Mouse (Mus musculus) splenic B cell, adult 2 months (primary cell): ENCODE measurements around the gene Ift81.
A peak's percentile ranks its signal among the peaks of the same experiment; 100 is the strongest.

ENCODE experiments used
- DNase-seq: peaks from one replicate; pipeline ENCODE4 v3.0.0-alpha.2; 2011; ENCODE audit warnings: low read depth, low spot score
- H3K27me3 ChIP-seq: 2 replicates; pipeline ENCODE4 v1.6.1; 2012; ENCODE audit warnings: mild to moderate bottlenecking, low read length, moderate library complexity, mixed read lengths; ENCODE audit not compliant: control insufficient read depth, poor library complexity, insufficient read depth, severe bottlenecking
- H3K36me3 ChIP-seq: 2 replicates; pipeline ENCODE4 v1.6.1; 2012; ENCODE audit warnings: mild to moderate bottlenecking, low read length, moderate library complexity, mixed read lengths; ENCODE audit not compliant: control insufficient read depth, poor library complexity, insufficient read depth, severe bottlenecking

The Ift81 gene

DNA sequence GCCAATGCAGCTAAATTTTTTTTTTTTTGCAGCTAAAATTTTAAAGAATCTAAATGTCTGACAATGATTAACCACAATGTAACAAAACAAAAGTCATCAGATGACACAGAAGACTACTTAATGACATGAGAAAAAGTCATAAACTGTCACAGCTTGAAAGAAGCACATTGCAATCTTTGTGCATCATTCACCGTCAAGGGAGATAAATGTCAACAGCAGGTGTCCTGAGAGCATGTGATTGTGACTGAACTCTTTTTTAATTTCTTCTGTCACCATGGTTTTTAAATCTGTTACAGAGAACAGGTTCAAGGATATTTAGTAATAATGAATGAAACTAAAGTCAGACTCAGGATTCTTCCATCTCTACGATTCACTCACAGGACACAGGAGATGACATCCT, 9.4 kb downstream of the Ift81 start:
- H3K36me3 ChIP-seq: no peaks in the 10 kb centered on the region
- no peaks in the 10 kb centered on the region for H3K27me3 ChIP-seq
- no peak for DNase-seq

DNA sequence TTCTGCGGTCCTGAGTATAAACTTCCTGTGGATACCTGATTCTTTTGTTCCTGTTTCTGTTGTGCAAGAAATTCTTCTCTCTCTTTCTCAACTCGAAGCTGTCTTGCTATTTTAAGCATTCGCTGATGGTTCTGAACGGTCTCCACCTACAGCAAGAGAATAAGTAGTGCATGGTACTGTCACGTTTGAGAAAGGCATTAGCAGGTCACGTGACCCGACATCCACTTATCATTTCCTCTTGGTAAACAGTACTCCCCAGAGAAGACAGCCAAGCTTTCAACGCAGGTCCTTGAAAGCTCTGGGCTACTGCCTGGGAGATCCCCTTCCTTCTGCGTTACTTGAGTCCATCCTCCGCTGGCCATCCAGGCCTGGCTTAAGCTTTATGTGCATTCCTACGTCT, 12.1 kb downstream of the Ift81 start:
- DNase-seq: peak; percentile 92
- H3K36me3 ChIP-seq: no peaks in the 10 kb centered on the region
- H3K27me3 ChIP-seq: no peaks in the 10 kb centered on the region

DNA sequence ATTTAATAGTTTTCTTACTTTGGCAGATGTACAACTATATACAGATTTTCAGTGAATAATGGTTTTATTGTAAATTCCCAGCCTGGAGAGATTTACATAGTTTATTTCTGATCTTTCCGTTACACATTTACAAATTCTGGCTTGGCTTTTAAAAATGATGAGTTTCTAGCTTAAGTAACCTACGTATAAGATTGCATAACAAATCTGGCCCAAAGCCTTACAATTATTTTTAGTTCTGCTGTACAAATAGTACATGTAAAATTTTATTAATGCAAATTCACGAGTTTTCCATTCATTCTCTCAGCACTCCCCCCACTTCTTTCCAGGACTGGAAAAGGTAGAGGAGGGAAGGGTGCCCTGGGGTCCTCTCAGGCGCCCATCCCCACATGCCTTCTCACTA, 18.8 kb downstream of the Ift81 start:
- no peak for DNase-seq
- no peaks in the 10 kb centered on the region for H3K27me3 ChIP-seq

DNA sequence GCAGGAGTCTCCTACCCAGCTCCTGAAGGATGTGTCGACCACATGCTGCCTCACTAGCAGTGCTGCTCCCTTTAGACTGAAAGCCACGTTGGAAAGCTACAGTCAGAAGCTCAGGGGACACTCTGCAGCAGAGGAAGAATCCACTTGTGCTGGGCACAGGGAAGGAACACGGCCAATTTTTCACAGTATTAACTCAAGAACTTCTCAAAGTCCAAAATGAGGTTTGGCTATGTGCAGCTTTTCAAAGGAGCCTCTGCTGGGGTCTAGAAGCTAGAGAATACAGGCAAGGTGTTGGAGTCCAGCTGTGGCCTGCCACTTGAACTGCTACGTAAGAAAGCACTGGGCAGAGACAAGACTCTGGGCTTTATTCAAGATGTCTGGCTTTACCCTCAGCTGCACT, 24.4 kb downstream of the Ift81 start:
- DNase-seq: no peak
- H3K36me3 ChIP-seq: no peaks in the 10 kb centered on the region
- H3K27me3 ChIP-seq: no peaks in the 10 kb centered on the region

More for the DNA sequence above, 18.8 kb downstream of the Ift81 start:
- no peaks in the 10 kb centered on the region for H3K36me3 ChIP-seq

DNA sequence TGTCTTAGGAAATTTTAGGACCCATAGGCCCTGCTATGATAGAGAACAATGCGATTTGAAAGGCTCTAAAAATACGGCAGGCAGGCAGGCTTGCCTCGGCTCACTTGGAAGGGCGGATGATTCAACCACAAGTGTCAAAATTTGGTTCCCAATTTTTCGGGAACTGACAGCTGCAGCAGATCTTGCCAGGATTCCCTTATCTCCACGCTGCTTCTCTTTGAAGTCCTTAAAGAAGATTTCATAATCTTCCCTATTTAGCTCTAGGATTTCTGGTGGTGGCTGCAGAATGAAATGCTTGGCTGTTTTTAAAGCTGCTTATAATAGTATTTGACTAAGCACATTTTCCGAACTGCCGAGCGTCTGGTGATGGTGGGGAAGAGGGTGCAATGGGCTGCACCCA, 28.8 kb downstream of the Ift81 start:
- Histone ChIP-seq H3K27me3 (no peaks in the 10 kb centered on the region), H3K36me3 (no peaks in the 10 kb centered on the region)
- no peak for DNase-seq

DNA sequence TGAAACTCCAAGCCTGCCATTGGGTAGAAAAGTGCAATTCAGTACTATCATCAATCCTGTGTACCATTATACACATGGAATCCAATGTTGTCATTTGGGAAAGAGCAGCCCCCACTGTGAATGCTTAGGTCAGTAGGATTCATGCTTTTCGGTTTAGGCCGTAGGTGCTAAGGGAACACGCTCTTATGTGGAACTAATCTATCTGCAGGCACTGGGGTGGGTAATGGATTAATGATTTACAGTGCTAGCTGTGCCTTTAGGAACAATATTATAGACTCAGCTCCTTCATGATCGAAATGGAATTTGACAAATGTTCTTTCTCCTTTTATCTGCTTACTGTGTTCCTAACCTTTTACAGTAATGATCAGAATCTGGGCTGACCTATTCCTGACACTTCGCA, 30.2 kb downstream of the Ift81 start:
- DNase-seq: no peak
- H3K27me3 ChIP-seq: no peaks in the 10 kb centered on the region
- no peaks in the 10 kb centered on the region for H3K36me3 ChIP-seq

DNA sequence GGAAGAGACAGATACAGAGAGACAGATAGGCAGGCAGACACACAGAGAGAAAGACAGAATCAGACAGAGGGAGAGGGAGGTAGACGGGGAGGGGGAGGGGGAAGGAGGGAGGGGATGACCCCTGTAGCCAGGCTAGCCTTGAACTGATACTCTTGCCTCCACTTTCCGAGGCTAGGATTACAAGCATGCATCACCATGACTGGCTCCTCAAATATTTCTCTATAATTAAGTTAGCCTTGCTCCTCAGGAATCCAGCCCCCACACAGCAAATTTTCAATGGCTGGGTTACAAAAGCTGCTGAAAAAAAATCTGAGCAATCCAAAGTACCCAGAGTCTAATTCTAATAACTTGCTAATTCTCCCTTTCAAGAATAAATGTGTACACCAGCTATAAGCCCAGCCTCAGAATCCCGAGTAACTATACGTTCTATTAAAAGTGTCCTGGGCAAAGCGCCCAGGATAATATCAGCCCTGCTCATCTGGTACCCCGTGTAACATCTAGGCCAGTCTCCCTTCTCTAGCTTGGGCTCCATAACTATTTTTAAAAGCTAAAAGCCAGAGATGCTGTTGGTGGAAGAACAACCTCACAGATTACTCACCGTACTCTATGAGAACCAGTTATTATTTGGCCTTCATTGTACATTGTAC, 37.5 kb downstream of the Ift81 start:
- no peak for DNase-seq
- no peaks in the 10 kb centered on the region for H3K36me3 ChIP-seq
- no peaks in the 10 kb centered on the region for H3K27me3 ChIP-seq

DNA sequence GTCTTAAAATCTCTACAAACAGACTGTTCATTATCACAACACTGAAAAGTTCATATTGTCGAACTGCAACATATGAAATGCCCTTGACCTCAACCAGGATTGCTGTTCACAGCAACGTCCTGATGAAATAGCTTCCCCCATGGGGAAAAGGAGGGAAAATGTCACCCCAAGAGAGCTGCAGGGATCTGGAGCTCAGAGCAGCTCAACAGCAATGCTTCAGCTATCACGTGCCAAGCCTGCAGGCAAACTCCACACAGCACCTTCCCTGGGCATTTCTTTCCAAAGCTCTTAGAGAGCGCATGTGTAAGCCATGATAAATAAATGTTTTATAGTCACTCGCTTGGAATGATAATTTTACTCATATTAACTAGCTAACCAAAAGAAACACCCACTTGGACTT, 42.3 kb downstream of the Ift81 start:
- Histone ChIP-seq H3K36me3 (no peaks in the 10 kb centered on the region), H3K27me3 (no peaks in the 10 kb centered on the region)
- no peak for DNase-seq

DNA sequence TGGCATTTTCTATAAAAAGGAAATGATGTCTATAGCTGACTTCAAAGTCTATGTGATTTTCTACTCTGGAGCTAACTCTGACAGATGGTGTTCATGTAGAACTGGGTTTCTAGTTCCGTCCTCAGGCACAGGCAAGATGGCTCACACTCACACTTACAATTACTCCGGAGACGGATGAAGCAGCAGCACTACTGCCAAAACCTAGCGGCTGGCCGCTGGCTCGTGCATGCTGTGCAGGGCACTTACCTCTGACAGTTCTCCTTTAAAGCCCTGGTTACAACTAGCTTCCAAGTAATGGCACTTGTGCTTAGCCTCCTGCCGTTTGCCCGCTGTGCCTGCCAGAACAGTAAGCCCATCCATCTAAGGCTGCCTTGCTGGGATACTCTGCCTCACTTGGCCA, 47.7 kb downstream of the Ift81 start:
- no peaks in the 10 kb centered on the region for H3K36me3 ChIP-seq
- no peaks in the 10 kb centered on the region for H3K27me3 ChIP-seq
- no peak for DNase-seq

DNA sequence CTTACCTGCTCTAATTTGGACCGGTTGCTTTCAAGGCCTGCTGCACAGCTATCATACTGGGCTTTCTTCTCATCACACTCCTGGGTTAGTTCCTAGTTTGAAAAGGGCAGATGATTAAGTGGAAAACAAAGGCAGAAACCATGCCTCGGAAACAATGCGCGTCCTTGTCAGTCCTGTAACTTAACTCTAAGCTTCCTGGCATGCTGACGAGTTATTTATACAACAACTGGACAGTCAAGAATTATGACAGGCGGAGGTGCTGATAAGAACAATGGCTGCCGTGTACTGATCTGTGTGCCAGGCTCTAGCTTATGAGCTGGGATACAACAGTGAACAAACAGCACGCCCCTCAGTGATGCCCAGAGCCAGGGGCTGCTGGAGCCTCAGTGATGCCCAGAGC, 53.7 kb downstream of the Ift81 start:
- H3K36me3 ChIP-seq: no peaks in the 10 kb centered on the region
- no peaks in the 10 kb centered on the region for H3K27me3 ChIP-seq
- no peak for DNase-seq

DNA sequence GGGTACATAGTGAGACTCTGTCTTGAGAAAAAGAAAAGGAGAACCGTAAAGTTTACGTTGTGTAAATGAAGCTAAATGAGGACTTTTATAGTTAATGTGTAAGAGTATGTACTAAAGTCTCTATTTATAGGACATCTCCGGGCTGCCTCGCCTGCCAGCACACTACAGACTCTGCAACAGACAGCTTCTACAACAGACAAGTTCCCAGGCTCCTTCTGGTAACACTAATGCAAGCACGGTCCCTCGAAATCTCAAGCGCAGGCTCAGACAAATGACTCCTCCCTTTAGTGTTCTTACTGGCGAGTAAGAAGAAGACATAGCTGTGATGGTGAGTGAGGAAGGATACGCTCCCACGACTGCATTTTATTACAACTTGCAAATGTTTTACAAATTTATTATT, 56.2 kb downstream of the Ift81 start:
- no peaks in the 10 kb centered on the region for H3K36me3 ChIP-seq
- H3K27me3 ChIP-seq: no peaks in the 10 kb centered on the region

DNA sequence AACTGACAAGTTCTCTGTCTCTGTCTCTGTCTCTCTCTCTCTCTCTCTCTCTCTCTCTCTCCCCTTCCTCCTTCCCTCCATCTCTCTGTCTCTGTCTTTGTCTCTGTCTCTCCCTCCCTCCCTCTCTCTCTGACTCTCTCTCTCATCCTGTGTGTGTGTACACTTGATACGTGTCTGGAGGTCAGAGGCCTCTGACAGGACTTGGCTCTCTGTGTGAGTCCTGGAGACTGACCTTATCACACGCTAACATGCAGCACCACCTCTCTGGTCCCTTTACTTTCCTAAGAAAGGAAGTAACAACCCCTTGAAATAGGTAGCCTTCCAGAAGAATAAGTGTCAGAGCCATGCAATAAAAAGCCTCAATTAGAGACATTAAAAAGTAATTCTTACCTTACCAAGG, 59.2 kb downstream of the Ift81 start:
- DNase-seq: no peak
- Histone ChIP-seq H3K27me3 (no peaks in the 10 kb centered on the region), H3K36me3 (no peaks in the 10 kb centered on the region)

More for the DNA sequence above, 56.2 kb downstream of the Ift81 start:
- DNase-seq: no peak

DNA sequence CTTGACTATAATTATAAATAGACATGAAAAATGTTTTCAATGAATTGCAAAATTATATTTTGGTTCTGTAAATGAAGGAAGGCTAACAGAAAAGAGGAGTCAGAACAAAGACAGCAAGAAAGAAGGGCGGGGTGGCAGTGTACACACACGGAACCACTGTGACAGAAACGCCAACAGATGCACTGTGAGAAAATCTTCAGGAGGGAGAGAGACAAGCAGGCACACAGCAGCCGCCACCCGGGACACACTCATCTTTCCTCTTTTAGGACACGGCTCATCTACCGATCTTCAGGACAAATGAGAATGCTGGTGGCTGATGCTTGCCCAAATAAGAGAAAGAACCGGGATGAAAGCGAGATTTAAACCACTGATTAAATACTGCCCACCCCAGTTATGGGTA, 61.7 kb downstream of the Ift81 start:
- DNase-seq: no peak
- H3K27me3 ChIP-seq: no peaks in the 10 kb centered on the region
- H3K36me3 ChIP-seq: no peaks in the 10 kb centered on the region

DNA sequence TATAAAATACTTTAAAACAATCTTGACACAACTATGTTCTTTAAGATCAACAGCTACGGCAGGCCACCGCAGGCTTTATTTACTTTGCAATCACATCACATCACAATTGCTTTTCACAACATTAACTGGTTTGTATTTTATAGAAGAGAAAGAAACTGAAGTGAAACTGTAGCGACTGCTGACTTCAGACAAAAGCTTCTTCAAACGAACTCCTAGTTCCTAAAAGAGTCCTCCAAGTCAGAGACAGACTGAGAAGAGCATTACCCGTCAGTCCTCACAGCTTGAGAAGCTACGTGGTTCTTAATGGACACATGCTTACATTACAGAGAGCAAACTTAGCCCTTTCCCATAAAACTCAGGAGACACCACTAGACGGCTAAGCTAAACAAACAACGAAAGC, 63.9 kb downstream of the Ift81 start:
- no peaks in the 10 kb centered on the region for H3K36me3 ChIP-seq
- H3K27me3 ChIP-seq: no peaks in the 10 kb centered on the region
- DNase-seq: no peak

DNA sequence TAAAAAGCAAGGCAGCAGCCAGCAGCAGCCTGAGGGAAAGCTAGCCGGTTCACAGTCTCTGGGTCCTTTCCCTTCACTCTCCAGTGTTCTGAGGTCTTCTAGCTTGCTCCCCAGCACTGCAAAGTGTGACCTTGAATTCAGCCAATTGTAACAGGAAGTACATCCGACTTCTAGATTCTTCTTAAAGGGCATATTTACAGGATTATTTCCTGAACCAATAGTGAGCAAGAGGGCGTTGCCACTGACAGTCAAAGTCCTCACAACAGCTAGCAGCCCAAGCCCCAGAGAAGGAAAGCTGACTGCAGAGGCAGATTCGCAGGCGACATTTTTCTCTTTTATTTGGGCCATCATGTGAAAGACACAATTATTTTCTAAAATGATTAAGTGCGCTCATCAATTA, 65.6 kb downstream of the Ift81 start:
- DNase-seq: peak; percentile 6
- H3K27me3 ChIP-seq: no peaks in the 10 kb centered on the region
- no peaks in the 10 kb centered on the region for H3K36me3 ChIP-seq

DNA sequence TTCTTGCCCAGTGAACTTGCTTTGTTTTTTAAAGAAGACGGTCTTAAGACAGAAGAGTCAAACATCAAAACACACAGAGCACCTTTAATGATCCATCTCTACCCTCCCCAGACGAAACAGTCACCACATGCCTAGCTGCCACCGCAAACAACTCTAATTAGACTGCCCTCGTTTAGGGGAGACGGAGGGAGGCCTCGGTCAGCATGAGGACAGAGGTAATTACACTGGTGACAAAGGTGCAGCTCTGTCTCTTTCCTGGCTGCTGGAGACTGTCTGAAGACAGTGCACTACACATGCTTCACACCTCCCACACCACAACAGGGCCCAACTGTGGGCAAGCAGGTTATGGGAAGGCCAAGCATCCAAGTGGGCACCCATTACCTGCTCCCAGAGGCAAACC, 66.5 kb downstream of the Ift81 start:
- no peaks in the 10 kb centered on the region for H3K36me3 ChIP-seq
- DNase-seq: no peak
- H3K27me3 ChIP-seq: no peaks in the 10 kb centered on the region
